Comparison of ENCODE assay signal across 10 mouse cellular contexts in genomic region chr3:55523224-55523623, GRCm38 (mm10). TPM values are rescaled to one million over a fixed set of nuclear protein-coding genes. Genes with fewer than 3 reads are reported as not detected.
DNase-seq lines count a peak whose midpoint lies in the region; ATAC-seq and TF ChIP-seq lines count a peak whose summit lies in the region.
"Had no signal": no experiment of that assay in that cellular context is flagged by ENCODE, and none has a peak within 500 bp of the region (broad histone marks: within the 10 kb centered on the region; RNA-seq: fewer than 3 reads in every experiment).

No protein-coding gene starts in this region.

- 33% methylated on average over 7 of the region's 7 CpGs for WGBS in embryonic facial prominence, embryonic 13.5 days
- WGBS in kidney, embryonic 15.5 days: 33% methylated on average over 7 of the region's 7 CpGs
- 19% methylated on average over 7 of the region's 7 CpGs for WGBS in midbrain, postnatal 0 days

- no peaks in the 10 kb centered on the region for H3K27me3 ChIP-seq in embryonic facial prominence, embryonic 13.5 days
- no peaks in the 10 kb centered on the region for H3K27me3 ChIP-seq in kidney, embryonic 15.5 days
- no peaks in the 10 kb centered on the region for H3K27me3 ChIP-seq in midbrain, postnatal 0 days (ENCODE audit: insufficient read depth, low read length)

- no peak overlapping the region for H3K4me2 ChIP-seq in embryonic facial prominence, embryonic 13.5 days
- H3K4me2 ChIP-seq in kidney, embryonic 15.5 days: no peak overlapping the region
- H3K4me2 ChIP-seq in midbrain, postnatal 0 days (ENCODE audit: low read depth, low read length, poor library complexity, severe bottlenecking): no peak overlapping the region

- H3K9ac ChIP-seq in embryonic facial prominence, embryonic 13.5 days: no peak overlapping the region
- H3K9ac ChIP-seq in kidney, embryonic 15.5 days: 0 out of 2 replicates have a peak overlapping the region, but pooled peaks have one; percentile 1
- 0 out of 2 replicates have a peak overlapping the region, but pooled peaks have one; percentile 19 for H3K9ac ChIP-seq in midbrain, postnatal 0 days (replicated peaks; ENCODE audit: low read length, poor library complexity, severe bottlenecking)

- DNase-seq in layer of hippocampus, adult 2 months (ENCODE audit: low spot score in 2 of 2): no peak
- DNase-seq in layer of hippocampus, adult 9-10 months (ENCODE audit: low spot score): no peak
- peak; percentile 66 for DNase-seq in midbrain, postnatal 0 days (ENCODE audit: low spot score)
- DNase-seq in layer of hippocampus, adult 9-11 months: no peak
- no peak for DNase-seq in heart, adult 18-20 months
- DNase-seq: lung, adult 18-20 months; thymus, adult 2 months had no signal

- no peaks in the 10 kb centered on the region for H3K36me3 ChIP-seq in embryonic facial prominence, embryonic 13.5 days
- H3K36me3 ChIP-seq in kidney, embryonic 15.5 days: no peaks in the 10 kb centered on the region
- 0 out of 2 replicates have a peak, but pooled peaks cover 3% of the 10 kb centered on the region for H3K36me3 ChIP-seq in midbrain, postnatal 0 days (ENCODE audit: insufficient read depth, low read length)

- H3K9me3 ChIP-seq in embryonic facial prominence, embryonic 13.5 days: no peaks in the 10 kb centered on the region
- no peaks in the 10 kb centered on the region for H3K9me3 ChIP-seq in kidney, embryonic 15.5 days (replicated peaks)
- no peaks in the 10 kb centered on the region for H3K9me3 ChIP-seq in midbrain, postnatal 0 days (ENCODE audit: low read length)

- H3K4me1 ChIP-seq in embryonic facial prominence, embryonic 13.5 days: peaks cover 38% of the 10 kb centered on the region
- H3K4me1 ChIP-seq in kidney, embryonic 15.5 days: peaks cover 27% of the 10 kb centered on the region
- H3K4me1 ChIP-seq in midbrain, postnatal 0 days (ENCODE audit: insufficient read depth, low read length): peaks cover 22% of the 10 kb centered on the region

- ATAC-seq in embryonic facial prominence, embryonic 13.5 days (ENCODE audit: insufficient number of reproducible peaks, insufficient read depth, low FRiP score, low TSS enrichment, low read depth): no peak
- peak; percentile 33 for ATAC-seq in kidney, embryonic 15.5 days (replicated peaks; ENCODE audit: low FRiP score)
- ATAC-seq in midbrain, postnatal 0 days (ENCODE audit: low FRiP score): no peak
- no peak for ATAC-seq in granulocyte monocyte progenitor cell, adult 5-6 weeks (replicated peaks; ENCODE audit: poor library complexity, severe bottlenecking)

- H3K27ac ChIP-seq in layer of hippocampus, adult 2 months: peak overlapping the region; percentile 63
- peak overlapping the region; percentile 16; the same call in 1 of the 2 replicates for H3K27ac ChIP-seq in embryonic facial prominence, embryonic 13.5 days
- no peak overlapping the region for H3K27ac ChIP-seq in kidney, embryonic 15.5 days
- peak overlapping the region; percentile 73 for H3K27ac ChIP-seq in midbrain, postnatal 0 days (ENCODE audit: low read depth, low read length)

- TF ChIP-seq CTCF in layer of hippocampus, adult 2 months (conservative IDR thresholded peaks at IDR 0.05): no peak
- TF ChIP-seq CTCF in midbrain, postnatal 0 days (IDR thresholded peaks at IDR 0.05): no peak

- H3K4me3 ChIP-seq in layer of hippocampus, adult 2 months: no peak overlapping the region
- no peak overlapping the region for H3K4me3 ChIP-seq in embryonic facial prominence, embryonic 13.5 days
- H3K4me3 ChIP-seq in kidney, embryonic 15.5 days (replicated peaks): no peak overlapping the region
- no peak overlapping the region for H3K4me3 ChIP-seq in midbrain, postnatal 0 days (ENCODE audit: low read depth, low read length)

RNA-seq across cellular contexts. Expression of gene Gm21954, which starts 51.2 kb away (rescaled TPM):
- total RNA-seq in layer of hippocampus, adult 2 months (2021): not detected
- polyA plus RNA-seq in embryonic facial prominence, embryonic 13.5 days (2015; fragmentation: Nextera tagmentation; extraction: Ambion mirVana): not detected in 2 replicates
- polyA plus RNA-seq in kidney, embryonic 15.5 days (2015; fragmentation: Nextera tagmentation; extraction: Ambion mirVana): not detected in 2 replicates
- not detected in 2 replicates for total RNA-seq in midbrain, postnatal 0 days (2014; rRNA removed)
- not detected in 2 replicates for polyA plus RNA-seq in midbrain, postnatal 0 days (2015; fragmentation: Nextera tagmentation; extraction: Ambion mirVana)
- not detected in 2 replicates for total RNA-seq in granulocyte monocyte progenitor cell, adult 5-6 weeks (2014; fragmentation: Nextera tagmentation)
- total RNA-seq in granulocyte monocyte progenitor cell, adult 5-6 weeks (2017): not detected in 2 replicates
- total RNA-seq in heart, adult 18-20 months (2021): not detected
- polyA plus RNA-seq: thymus, adult 2 months had no signal
